ENCODE assay signal across 8 mouse cellular contexts in the genomic region with DNA sequence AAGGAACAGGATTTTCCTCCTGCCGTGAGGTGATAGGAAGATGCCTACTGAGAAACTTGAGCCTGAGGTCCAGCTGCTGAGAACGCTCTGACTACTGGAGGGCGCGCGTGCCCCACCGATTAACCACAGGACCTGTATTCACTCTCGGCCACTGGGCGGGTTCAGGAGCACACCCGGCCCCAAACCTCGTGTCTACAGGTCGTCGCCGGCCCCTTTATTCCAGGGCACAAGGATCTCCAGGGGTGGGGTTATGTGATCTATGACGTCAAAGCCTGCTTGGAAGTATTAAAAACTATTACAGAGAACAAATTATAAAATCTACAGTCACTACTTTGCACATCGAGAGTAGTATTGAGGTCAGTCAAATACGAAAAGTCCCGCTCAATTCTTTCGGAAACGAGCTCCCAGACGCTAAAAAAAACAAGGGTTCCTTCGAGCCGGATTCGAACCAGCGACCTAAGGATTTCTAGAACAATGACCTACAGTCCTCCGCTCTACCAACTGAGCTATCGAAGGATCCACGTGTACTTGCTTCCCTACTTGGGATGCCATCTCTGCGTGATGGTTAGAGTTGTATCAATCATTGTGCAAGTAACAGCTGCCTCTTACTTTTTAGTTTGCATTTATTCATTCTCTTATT. TPM values are rescaled to one million over a fixed set of nuclear protein-coding genes. Genes with fewer than 3 reads are reported as not detected.
DNase-seq lines count a peak whose midpoint lies in the region; ATAC-seq lines count a peak whose summit lies in the region.

No protein-coding gene starts in this region.

- peak overlapping the region; percentile 53 for H3K4me3 ChIP-seq in intestine, embryonic 15.5 days (replicated peaks)
- peak overlapping the region; percentile 66 for H3K4me3 ChIP-seq in midbrain, embryonic 10.5 days

- peak; percentile 92 for ATAC-seq in intestine, embryonic 15.5 days

- no peaks in the 10 kb centered on the region for H3K36me3 ChIP-seq in intestine, embryonic 15.5 days
- H3K36me3 ChIP-seq in midbrain, embryonic 10.5 days: no peaks in the 10 kb centered on the region

- peak overlapping the region; percentile 63 for H3K4me2 ChIP-seq in intestine, embryonic 15.5 days (replicated peaks)

- H3K27me3 ChIP-seq in intestine, embryonic 15.5 days (replicated peaks): no peaks in the 10 kb centered on the region
- H3K27me3 ChIP-seq in midbrain, embryonic 10.5 days (ENCODE audit: low read depth, poor library complexity, severe bottlenecking): no peaks in the 10 kb centered on the region

- peak overlapping the region; percentile 87 for H3K27ac ChIP-seq in intestine, embryonic 15.5 days
- peak overlapping the region; percentile 93 for H3K27ac ChIP-seq in midbrain, embryonic 10.5 days (replicated peaks)

- intact Hi-C loops in gastrocnemius, postnatal 36 days (cut with DNase I): loop anchor here (1.0 kb wide), 1 partner anchor 87 kb away; no protein-coding TSS in a partner anchor
- intact Hi-C loops in left cerebral cortex, postnatal 36 days (cut with DNase I): loop anchor here (5.0 to 10.0 kb wide), 3 partner anchors 1408 to 1718 kb away; a partner anchor contains a TSS

- no peaks in the 10 kb centered on the region for H3K9me3 ChIP-seq in intestine, embryonic 15.5 days
- H3K9me3 ChIP-seq in midbrain, embryonic 10.5 days (replicated peaks): no peaks in the 10 kb centered on the region

- peak overlapping the region; percentile 39; the same call in 1 of the 2 replicates for H3K9ac ChIP-seq in intestine, embryonic 15.5 days

- 0 out of 2 replicates have a peak, but pooled peaks cover 2% of the 10 kb centered on the region for H3K4me1 ChIP-seq in intestine, embryonic 15.5 days (replicated peaks)
- H3K4me1 ChIP-seq in midbrain, embryonic 10.5 days: peaks cover 43% of the 10 kb centered on the region

- DNase-seq in adrenal gland, adult 8-10 months: peak; percentile 94
- DNase-seq in embryo, embryonic 11.5 days (ENCODE audit: low read depth, low spot score): peak; percentile 95
- peak; percentile 86 to 91 for DNase-seq in gastrocnemius, postnatal 36 days
- DNase-seq in left cerebral cortex, postnatal 36 days (ENCODE audit: low spot score in 2 of 2): peak; percentile 88 to 94
- peak; percentile 96 for DNase-seq in midbrain, embryonic 10.5 days (ENCODE audit: low spot score)
- DNase-seq in right cerebral cortex, postnatal 36 days (ENCODE audit: low spot score in 2 of 2): peak; percentile 86 to 89
- peak; percentile 92 to 98 for DNase-seq in urinary bladder, postnatal 4 days (ENCODE audit: low spot score in 2 of 2)

- under 1% methylated on average over 28 of the region's 28 CpGs for WGBS in intestine, embryonic 15.5 days
- under 1% methylated on average over 28 of the region's 28 CpGs for WGBS in midbrain, embryonic 10.5 days

RNA-seq across cellular contexts. Expression of a gene that starts 9.0 kb away (rescaled TPM):
- 1 to 10 TPM; 6.5 to 7.8 (median 7.1) TPM for total RNA-seq in adrenal gland, adult 8-10 months (2022)
- 1 to 10 TPM; 3.2 to 3.3 TPM for total RNA-seq in gastrocnemius, postnatal 36 days (2021)
- polyA plus RNA-seq in intestine, embryonic 15.5 days (2015; fragmentation: Nextera tagmentation; extraction: Ambion mirVana): 11.2 TPM in 2 replicates
- 1 to 10 TPM; 8.4 to 8.5 TPM for total RNA-seq in left cerebral cortex, postnatal 36 days (2021)
- 14.3 and 14.7 TPM in 2 replicates for polyA plus RNA-seq in midbrain, embryonic 10.5 days (2016; fragmentation: Nextera tagmentation; extraction: Ambion mirVana)

RNA-seq across cellular contexts. Expression of a gene that starts 33.0 kb away (rescaled TPM):
- not detected for total RNA-seq in adrenal gland, adult 8-10 months (2022)
- not detected for total RNA-seq in gastrocnemius, postnatal 36 days (2021)
- 0.08 and 0.11 TPM in 2 replicates for polyA plus RNA-seq in intestine, embryonic 15.5 days (2015; fragmentation: Nextera tagmentation; extraction: Ambion mirVana)
- not detected for total RNA-seq in left cerebral cortex, postnatal 36 days (2021)
- 0.04 and 0.06 TPM in 2 replicates for polyA plus RNA-seq in midbrain, embryonic 10.5 days (2016; fragmentation: Nextera tagmentation; extraction: Ambion mirVana)

RNA-seq across cellular contexts. Expression of a gene that starts 56.0 kb away (rescaled TPM):
- not detected for total RNA-seq in adrenal gland, adult 8-10 months (2022)
- not detected for total RNA-seq in gastrocnemius, postnatal 36 days (2021)
- 0.16 and 0.23 TPM in 2 replicates for polyA plus RNA-seq in intestine, embryonic 15.5 days (2015; fragmentation: Nextera tagmentation; extraction: Ambion mirVana)
- 1 to 10 TPM in 1 of 2 experiments, under 1 TPM in 1; 0.93 to 1.5 TPM for total RNA-seq in left cerebral cortex, postnatal 36 days (2021)
- 0.26 and 0.38 TPM in 2 replicates for polyA plus RNA-seq in midbrain, embryonic 10.5 days (2016; fragmentation: Nextera tagmentation; extraction: Ambion mirVana)

Comparison
In these comparisons a context has a peak if more than half of its experiments do, and no peak if none do; other contexts are left out.
1. Peak in every context shown above with its lines: DNase-seq, ATAC-seq, H3K4me3 ChIP-seq and H3K27ac ChIP-seq.